Mouse (Mus musculus) intestine, postnatal 0 days (tissue): Measurements from ENCODE around the gene Coa4. TPM values are rescaled to one million over a fixed set of nuclear protein-coding genes. Genes with fewer than 3 reads are reported as not detected.

Experiments used
- ATAC-seq: fragments of 200-750 bp; cut with Nextera tagmentation; 2 replicates; pipeline ENCODE4 v1.8.0; 2017; ENCODE audit warnings: mild to moderate bottlenecking, moderate TSS enrichment, moderate library complexity
- H3K27ac ChIP-seq: fragments of 300-500 bp; sonication (generic); 2 replicates; pipeline ENCODE4 v1.5.1; 2014; ENCODE audit warnings: mild to moderate bottlenecking, low read depth, low read length, moderate library complexity
- H3K27me3 ChIP-seq: fragments of 300-500 bp; sonication (generic); replicated peaks from 2 replicates; pipeline ENCODE4 v1.6.1; 2014; ENCODE audit warnings: low read length, mixed read lengths; ENCODE audit not compliant: control insufficient read depth, insufficient read depth
- H3K36me3 ChIP-seq: fragments of 300-500 bp; sonication (generic); 2 replicates; pipeline ENCODE4 v1.6.1; 2014; ENCODE audit warnings: mild to moderate bottlenecking, moderate library complexity; ENCODE audit not compliant: control insufficient read depth, insufficient read depth
- H3K4me1 ChIP-seq: fragments of 300-500 bp; sonication (generic); replicated peaks from 2 replicates; pipeline ENCODE4 v1.6.1; 2014; ENCODE audit warnings: antibody characterized with exemption, low read length, mixed read lengths; ENCODE audit not compliant: control insufficient read depth, insufficient read depth
- H3K4me2 ChIP-seq: fragments of 300-500 bp; sonication (generic); replicated peaks from 2 replicates; pipeline ENCODE4 v1.6.1; 2014; ENCODE audit warnings: low read depth, mild to moderate bottlenecking, moderate library complexity
- H3K4me3 ChIP-seq: fragments of 300-500 bp; sonication (generic); 2 replicates; pipeline ENCODE4 v1.5.1; 2014; ENCODE audit warnings: low read depth, low read length
- H3K9ac ChIP-seq: fragments of 300-500 bp; sonication (generic); 2 replicates; pipeline ENCODE4 v1.6.1; 2014; ENCODE audit warnings: mild to moderate bottlenecking, low read depth, low read length
- H3K9me3 ChIP-seq: fragments of 300-500 bp; sonication (generic); 2 replicates; pipeline ENCODE4 v1.6.1; 2016; ENCODE audit warnings: mixed run types; ENCODE audit not compliant: control insufficient read depth
- CTCF ChIP-seq: sonication (generic); IDR thresholded peaks from 2 replicates; pipeline ENCODE4 v1.5.1; 2016; ENCODE audit warnings: low read depth, mild to moderate bottlenecking, control low read depth, antibody characterized with exemption, moderate library complexity
- WGBS: fragments of 180-500 bp; shearing (Covaris S2); extraction: QIAGEN DNeasy Blood & Tissue Kit; methylation state at CpG from one replicate; pipeline ENCODE4 v1.1.7; 2014; 5-methylcytosine and 5-hydroxymethylcytosine counted together
- polyA plus RNA-seq: library from polyadenylated mRNA; unstranded; fragments of >200 nt; fragmentation: Nextera tagmentation; extraction: Ambion mirVana; gene quantifications from 2 replicates; pipeline ENCODE4 v1.2.1, GENCODE M21; 2015

Coa4 gene
- polyA plus RNA-seq, 1 experiment from 2014 or later = 54.1 TPM

GRCm38 (mm10) chr7:100550338-100551007 lies 13.6 kb downstream of the Coa4 start:
- Histone ChIP-seq H3K4me1 (no peaks in the 10 kb centered on the region), H3K9me3 (no peaks in the 10 kb centered on the region), H3K4me3 (no peak overlapping the region), H3K36me3 (peaks cover 12% of the 10 kb centered on the region; the same call in 1 of the 2 replicates), H3K27ac (no peak overlapping the region), H3K27me3 (no peaks in the 10 kb centered on the region), H3K9ac (no peak overlapping the region), H3K4me2 (no peak overlapping the region)
- ATAC-seq = no peak
- WGBS = 55% methylated on average over 5 of the region's 5 CpGs
- peak; percentile 66 for TF ChIP-seq CTCF

GRCm38 (mm10) chr7:100554939-100555338 lies 18.1 kb downstream of the Coa4 start:
- 33% methylated on average over 5 of the region's 5 CpGs for WGBS
- ATAC-seq = 0 out of 2 replicates have a peak, but pooled peaks have one; percentile 69
- no peaks in the 10 kb centered on the region for H3K27me3 ChIP-seq
- peak overlapping the region; percentile 3; the same call in 1 of the 2 replicates for H3K4me2 ChIP-seq
- H3K27ac ChIP-seq = peak overlapping the region; percentile 67
- peaks cover 3% of the 10 kb centered on the region for H3K4me1 ChIP-seq
- no peaks in the 10 kb centered on the region for H3K36me3 ChIP-seq
- no peaks in the 10 kb centered on the region for H3K9me3 ChIP-seq
- no peak for TF ChIP-seq CTCF
- H3K9ac ChIP-seq = no peak overlapping the region
- no peak overlapping the region for H3K4me3 ChIP-seq

GRCm38 (mm10) chr7:100555431-100555951 lies 18.6 kb downstream of the Coa4 start:
- Histone ChIP-seq H3K27me3 (no peaks in the 10 kb centered on the region), H3K36me3 (no peaks in the 10 kb centered on the region), H3K9ac (no peak overlapping the region), H3K9me3 (no peaks in the 10 kb centered on the region), H3K4me2 (peak overlapping the region; percentile 3; the same call in 1 of the 2 replicates), H3K27ac (peak overlapping the region; percentile 67), H3K4me3 (no peak overlapping the region), H3K4me1 (peaks cover 3% of the 10 kb centered on the region)
- 33% methylated on average over 13 of the region's 13 CpGs for WGBS
- TF ChIP-seq CTCF = no peak
- ATAC-seq = peak; percentile 43; the same call in 1 of the 2 replicates

- ATAC-seq = no peak
- Histone ChIP-seq H3K27ac (peak overlapping the region; percentile 15; the same call in 1 of the 2 replicates), H3K4me3 (no peak overlapping the region), H3K9ac (no peak overlapping the region), H3K4me2 (no peak overlapping the region), H3K36me3 (no peaks in the 10 kb centered on the region), H3K4me1 (peaks cover 7% of the 10 kb centered on the region), H3K27me3 (no peaks in the 10 kb centered on the region), H3K9me3 (no peaks in the 10 kb centered on the region)
- no peak for TF ChIP-seq CTCF
- WGBS = 49% methylated on average over 5 of the region's 5 CpGs
Measured at GRCm38 (mm10) chr7:100557241-100557640, 20.4 kb downstream of the Coa4 start.

- WGBS = 56% methylated on average over 4 of the region's 4 CpGs
- ATAC-seq = no peak
- H3K36me3 ChIP-seq = no peaks in the 10 kb centered on the region
Measured at GRCm38 (mm10) chr7:100559331-100559730, 22.5 kb downstream of the Coa4 start.

GRCm38 (mm10) chr7:100561861-100562587 lies 25.2 kb downstream of the Coa4 start:
- no peak for TF ChIP-seq CTCF
- 64% methylated on average over 11 of the region's 11 CpGs for WGBS
- no peaks in the 10 kb centered on the region; the same call in 1 of the 2 replicates for H3K36me3 ChIP-seq
- H3K9ac ChIP-seq = peak overlapping the region; percentile 0; the same call in 1 of the 2 replicates
- H3K4me1 ChIP-seq = peaks cover 3% of the 10 kb centered on the region; the same call in 1 of the 2 replicates
- no peaks in the 10 kb centered on the region for H3K27me3 ChIP-seq
- no peak overlapping the region for H3K4me2 ChIP-seq
- no peak overlapping the region for H3K4me3 ChIP-seq
- 0 out of 2 replicates have a peak, but pooled peaks have one; percentile 31 for ATAC-seq
- H3K9me3 ChIP-seq = no peaks in the 10 kb centered on the region
- peak overlapping the region; percentile 57; the same call in 1 of the 2 replicates for H3K27ac ChIP-seq

More at GRCm38 (mm10) chr7:100559331-100559730, 22.5 kb downstream of the Coa4 start:
- Histone ChIP-seq H3K27ac (no peak overlapping the region), H3K27me3 (no peaks in the 10 kb centered on the region), H3K4me1 (peaks cover 7% of the 10 kb centered on the region), H3K9me3 (no peaks in the 10 kb centered on the region), H3K4me3 (no peak overlapping the region), H3K9ac (no peak overlapping the region), H3K4me2 (no peak overlapping the region)
- TF ChIP-seq CTCF = no peak
